ENCODE assay signal across 9 mouse cellular contexts in the genomic region with DNA sequence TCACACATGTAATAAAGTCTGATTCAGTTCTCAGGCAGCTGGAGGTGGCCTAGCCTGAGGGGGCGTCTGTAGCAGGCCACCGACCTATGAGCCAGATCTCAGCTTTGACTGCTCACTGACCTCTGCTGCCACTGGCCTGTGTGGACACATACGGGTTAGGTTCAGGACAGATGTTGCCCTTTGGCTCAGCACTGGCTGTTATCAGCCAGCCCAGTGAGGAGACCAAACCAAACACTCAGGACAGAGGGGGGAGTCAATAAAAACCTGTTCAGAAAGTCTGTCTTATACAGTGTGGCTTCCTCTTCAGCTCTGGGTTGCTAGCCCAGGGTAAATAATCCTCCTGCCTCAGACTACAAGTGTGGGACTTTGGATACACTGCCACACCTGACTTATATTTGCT. TPM values are rescaled to one million over a fixed set of nuclear protein-coding genes. Genes with fewer than 3 reads are reported as not detected.
DNase-seq lines count a peak whose midpoint lies in the region; ATAC-seq and TF ChIP-seq lines count a peak whose summit lies in the region.
"Had no signal": no experiment of that assay in that cellular context is flagged by ENCODE, and none has a peak within 500 bp of the region (broad histone marks: within the 10 kb centered on the region; RNA-seq: fewer than 3 reads in every experiment).

No protein-coding gene starts in this region.

- H3K4me2 ChIP-seq in embryonic facial prominence, embryonic 12.5 days (replicated peaks) = no peak overlapping the region
- H3K4me2 ChIP-seq in neural tube, embryonic 15.5 days = no peak overlapping the region

- no peaks in the 10 kb centered on the region for H3K27me3 ChIP-seq in embryonic facial prominence, embryonic 12.5 days
- H3K27me3 ChIP-seq in neural tube, embryonic 15.5 days (replicated peaks) = no peaks in the 10 kb centered on the region

- H3K9me3 ChIP-seq in embryonic facial prominence, embryonic 12.5 days = no peaks in the 10 kb centered on the region
- H3K9me3 ChIP-seq in neural tube, embryonic 15.5 days (replicated peaks) = no peaks in the 10 kb centered on the region

- H3K4me1 ChIP-seq in embryonic facial prominence, embryonic 12.5 days = peaks cover 13% of the 10 kb centered on the region
- peaks cover 8% of the 10 kb centered on the region for H3K4me1 ChIP-seq in neural tube, embryonic 15.5 days

- 9% methylated on average over 3 of the region's 3 CpGs for WGBS in embryonic facial prominence, embryonic 12.5 days
- WGBS in neural tube, embryonic 15.5 days = 42% methylated on average over 3 of the region's 3 CpGs

- intact Hi-C loops in gastrocnemius, adult 2 months (cut with DNase I) = no loop called here

- H3K9ac ChIP-seq in embryonic facial prominence, embryonic 12.5 days = 0 out of 2 replicates have a peak overlapping the region, but pooled peaks have one; percentile 9
- no peak overlapping the region for H3K9ac ChIP-seq in neural tube, embryonic 15.5 days (replicated peaks)

- peak overlapping the region; percentile 80 for H3K27ac ChIP-seq in gastrocnemius, adult 2 months
- no peak overlapping the region for H3K27ac ChIP-seq in embryonic facial prominence, embryonic 12.5 days
- H3K27ac ChIP-seq in neural tube, embryonic 15.5 days (replicated peaks) = no peak overlapping the region

- no peak overlapping the region for H3K4me3 ChIP-seq in gastrocnemius, adult 2 months
- H3K4me3 ChIP-seq in embryonic facial prominence, embryonic 12.5 days = no peak overlapping the region
- no peak overlapping the region for H3K4me3 ChIP-seq in neural tube, embryonic 15.5 days (replicated peaks)
- H3K4me3 ChIP-seq: myocyte had no signal

- peak; percentile 39 for DNase-seq in gastrocnemius, adult 2 months
- DNase-seq in gastrocnemius, postnatal 4 days (ENCODE audit: low spot score in 2 of 2) = no peak
- DNase-seq in 416B (ENCODE audit: low read depth) (peak; percentile 61), liver (peak; percentile 64)
- no peak for DNase-seq in adrenal gland, adult (ENCODE audit: inconsistent age in 2 of 2, low spot score in 1 of 2)
- no peak for DNase-seq in adrenal gland, adult 2 months

- TF ChIP-seq CTCF in gastrocnemius, adult 2 months (IDR thresholded peaks at IDR 0.05) = no peak

- ATAC-seq in embryonic facial prominence, embryonic 12.5 days (ENCODE audit: insufficient number of reproducible peaks, insufficient read depth, low FRiP score, low TSS enrichment) = no peak
- ATAC-seq in neural tube, embryonic 15.5 days (ENCODE audit: low FRiP score) = no peak

- no peaks in the 10 kb centered on the region for H3K36me3 ChIP-seq in embryonic facial prominence, embryonic 12.5 days
- no peaks in the 10 kb centered on the region for H3K36me3 ChIP-seq in neural tube, embryonic 15.5 days

RNA-seq across cellular contexts. Expression of gene Sp1, which starts 10.9 kb away (rescaled TPM):
- 10 to 100 TPM; 23.0 to 25.1 TPM for total RNA-seq in gastrocnemius, adult 2 months (2021)
- 10 to 100 TPM; 54.9 to 69.9 TPM for total RNA-seq in gastrocnemius, postnatal 4 days (2021)
- polyA plus RNA-seq in embryonic facial prominence, embryonic 12.5 days (2016; fragmentation: Nextera tagmentation; extraction: Ambion mirVana) = 12.0 TPM in 2 replicates
- polyA plus RNA-seq in neural tube, embryonic 15.5 days (2015; fragmentation: Nextera tagmentation; extraction: Ambion mirVana) = 3.0 and 3.9 TPM in 2 replicates
- total RNA-seq in adrenal gland, adult 2 months (2021) = 10 to 100 TPM; 71.7 to 72.1 TPM
- 8.5 and 11.1 TPM in 2 replicates for polyA plus RNA-seq in adrenal gland, adult 2 months (2012; rRNA removed)

RNA-seq across cellular contexts. Expression of gene Sp7, which starts 28.1 kb away (rescaled TPM):
- total RNA-seq in gastrocnemius, adult 2 months (2021) = not detected
- total RNA-seq in gastrocnemius, postnatal 4 days (2021) = under 1 TPM; 0.18 to 0.22 TPM
- 8.5 and 9.4 TPM in 2 replicates for polyA plus RNA-seq in embryonic facial prominence, embryonic 12.5 days (2016; fragmentation: Nextera tagmentation; extraction: Ambion mirVana)
- 0.88 and 0.95 TPM in 2 replicates for polyA plus RNA-seq in neural tube, embryonic 15.5 days (2015; fragmentation: Nextera tagmentation; extraction: Ambion mirVana)
- under 1 TPM; 0.09 to 0.14 TPM for total RNA-seq in adrenal gland, adult 2 months (2021)
- polyA plus RNA-seq in adrenal gland, adult 2 months (2012; rRNA removed) = 0.50 and 0.55 TPM in 2 replicates

RNA-seq across cellular contexts. Expression of gene Aaas, which starts 44.5 kb away (rescaled TPM):
- 1 to 10 TPM; 5.7 to 7.8 TPM for total RNA-seq in gastrocnemius, adult 2 months (2021)
- total RNA-seq in gastrocnemius, postnatal 4 days (2021) = 10 to 100 TPM; 14.0 to 14.3 TPM
- polyA plus RNA-seq in embryonic facial prominence, embryonic 12.5 days (2016; fragmentation: Nextera tagmentation; extraction: Ambion mirVana) = 78.4 and 89.3 TPM in 2 replicates
- polyA plus RNA-seq in neural tube, embryonic 15.5 days (2015; fragmentation: Nextera tagmentation; extraction: Ambion mirVana) = 30.4 and 49.7 TPM in 2 replicates
- 10 to 100 TPM; 16.8 to 18.1 TPM for total RNA-seq in adrenal gland, adult 2 months (2021)
- 44.9 and 46.6 TPM in 2 replicates for polyA plus RNA-seq in adrenal gland, adult 2 months (2012; rRNA removed)

RNA-seq across cellular contexts. Expression of gene Amhr2, which starts 50.1 kb away (rescaled TPM):
- 1 to 10 TPM; 7.2 to 9.5 TPM for total RNA-seq in gastrocnemius, adult 2 months (2021)
- total RNA-seq in gastrocnemius, postnatal 4 days (2021) = 1 to 10 TPM; 3.6 to 3.9 TPM
- 0.13 and 0.60 TPM in 2 replicates for polyA plus RNA-seq in embryonic facial prominence, embryonic 12.5 days (2016; fragmentation: Nextera tagmentation; extraction: Ambion mirVana)
- 0.83 and 1.1 TPM in 2 replicates for polyA plus RNA-seq in neural tube, embryonic 15.5 days (2015; fragmentation: Nextera tagmentation; extraction: Ambion mirVana)
- total RNA-seq in adrenal gland, adult 2 months (2021) = 1 to 10 TPM; 1.0 to 1.6 TPM
- polyA plus RNA-seq in adrenal gland, adult 2 months (2012; rRNA removed) = 1.3 and 2.5 TPM in 2 replicates

Comparison
In these comparisons a context has a peak if more than half of its experiments do, and no peak if none do; other contexts are left out.
1. DNase-seq: peak in gastrocnemius, adult 2 months (single experiment), 416B (single experiment) and liver (single experiment); none in gastrocnemius, postnatal 4 days (0 of 2), adrenal gland, adult (0 of 2) and adrenal gland, adult 2 months (single experiment).